17 mouse cellular contexts compared by ENCODE assay signal in the genomic region with DNA sequence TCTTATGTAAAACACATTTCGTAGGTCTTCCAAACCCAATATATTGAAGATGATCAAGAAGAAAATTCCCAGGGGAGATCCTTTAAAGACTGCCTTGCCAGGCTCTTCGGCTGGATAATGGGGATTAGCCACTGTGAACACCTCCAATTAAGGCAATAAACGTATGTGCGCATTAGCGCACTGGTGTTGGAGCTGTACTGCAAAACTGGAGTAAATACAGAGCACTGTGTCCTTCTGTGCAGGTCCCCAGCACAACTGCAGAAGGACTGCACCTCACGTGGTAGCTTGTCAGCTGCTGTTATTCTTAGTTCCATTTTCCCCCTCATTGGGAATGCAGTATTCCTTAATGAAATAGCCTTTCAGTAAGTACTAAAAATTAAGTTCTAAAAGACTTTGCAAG.
DNase-seq lines count a peak whose midpoint lies in the region; ATAC-seq and TF ChIP-seq lines count a peak whose summit lies in the region.
"Had no signal": no experiment of that assay in that cellular context is flagged by ENCODE, and none has a peak within 500 bp of the region (broad histone marks: within the 10 kb centered on the region; RNA-seq: fewer than 3 reads in every experiment).

No protein-coding gene starts in this region.

- peak; percentile 60; the same call in 1 of the 2 replicates for ATAC-seq in forebrain, embryonic 12.5 days (ENCODE audit: low FRiP score)
- no peak for ATAC-seq in forebrain, embryonic 15.5 days (replicated peaks)
- ATAC-seq: forebrain, embryonic 13.5 days had no signal

- no peak for TF ChIP-seq CTCF in layer of hippocampus, adult 2 months (conservative IDR thresholded peaks at IDR 0.05)
- TF ChIP-seq CTCF in brain, embryonic 14.5 days (IDR thresholded peaks at IDR 0.05; ENCODE audit: borderline replicate concordance, extremely low read depth, insufficient read depth, insufficient read length), result no peak

- DNase-seq in layer of hippocampus, adult 2 months (ENCODE audit: low spot score in 2 of 2), result no peak
- no peak for DNase-seq in layer of hippocampus, postnatal 36 days
- peak; percentile 37 for DNase-seq in brain, embryonic 14.5 days (ENCODE audit: low read depth)
- DNase-seq in kidney, adult 9 months, result no peak
- DNase-seq: adrenal gland, adult 2 months; adrenal gland, postnatal 10 days; adrenal gland, postnatal 25 days; cerebellum, adult 11-12 months; cerebellum, adult 2 months; cerebellum, adult 9-10 months; cerebellum, postnatal 10 days; cerebellum, postnatal 25 days had no signal

- no peaks in the 10 kb centered on the region for H3K4me1 ChIP-seq in forebrain, embryonic 12.5 days
- H3K4me1 ChIP-seq in forebrain, embryonic 15.5 days, result peaks cover 4% of the 10 kb centered on the region; the same call in 1 of the 2 replicates
- H3K4me1 ChIP-seq: embryonic facial prominence, embryonic 10.5 days; embryonic facial prominence, embryonic 12.5 days; forebrain, embryonic 13.5 days had no signal

- H3K27ac ChIP-seq in forebrain, embryonic 12.5 days, result no peak overlapping the region
- no peak overlapping the region for H3K27ac ChIP-seq in forebrain, embryonic 15.5 days (replicated peaks)
- peak overlapping the region; percentile 73; the same call in 1 of the 2 replicates for H3K27ac ChIP-seq in layer of hippocampus, adult 2 months
- H3K27ac ChIP-seq: embryonic facial prominence, embryonic 10.5 days; embryonic facial prominence, embryonic 12.5 days; forebrain, embryonic 13.5 days had no signal

- 51% methylated on average over 6 of the region's 6 CpGs for WGBS in forebrain, embryonic 12.5 days
- 36% methylated on average over 6 of the region's 6 CpGs for WGBS in forebrain, embryonic 15.5 days

- no peaks in the 10 kb centered on the region for H3K36me3 ChIP-seq in forebrain, embryonic 12.5 days (replicated peaks)
- no peaks in the 10 kb centered on the region for H3K36me3 ChIP-seq in forebrain, embryonic 15.5 days
- H3K36me3 ChIP-seq: embryonic facial prominence, embryonic 10.5 days; embryonic facial prominence, embryonic 12.5 days had no signal

- H3K9ac ChIP-seq in forebrain, embryonic 12.5 days, result no peak overlapping the region
- no peak overlapping the region for H3K9ac ChIP-seq in forebrain, embryonic 15.5 days (replicated peaks)
- H3K9ac ChIP-seq: embryonic facial prominence, embryonic 12.5 days; forebrain, embryonic 13.5 days had no signal

- H3K4me2 ChIP-seq in forebrain, embryonic 12.5 days, result no peak overlapping the region
- H3K4me2 ChIP-seq in forebrain, embryonic 15.5 days (replicated peaks), result no peak overlapping the region
- H3K4me2 ChIP-seq: embryonic facial prominence, embryonic 12.5 days; forebrain, embryonic 13.5 days had no signal

- no peak overlapping the region for H3K4me3 ChIP-seq in forebrain, embryonic 12.5 days (replicated peaks)
- no peak overlapping the region for H3K4me3 ChIP-seq in forebrain, embryonic 15.5 days
- H3K4me3 ChIP-seq in layer of hippocampus, adult 2 months, result no peak overlapping the region
- H3K4me3 ChIP-seq: embryonic facial prominence, embryonic 10.5 days; embryonic facial prominence, embryonic 12.5 days; forebrain, embryonic 13.5 days had no signal

- TF ChIP-seq POLR2A in brain, embryonic 14.5 days (IDR thresholded peaks at IDR 0.05; ENCODE audit: borderline replicate concordance, extremely low read depth, insufficient read depth, insufficient read length, poor library complexity, severe bottlenecking), result no peak

- H3K27me3 ChIP-seq in forebrain, embryonic 12.5 days, result no peaks in the 10 kb centered on the region
- no peaks in the 10 kb centered on the region for H3K27me3 ChIP-seq in forebrain, embryonic 15.5 days
- H3K27me3 ChIP-seq: embryonic facial prominence, embryonic 12.5 days; forebrain, embryonic 13.5 days had no signal

- H3K9me3 ChIP-seq in forebrain, embryonic 12.5 days, result no peaks in the 10 kb centered on the region
- H3K9me3 ChIP-seq in forebrain, embryonic 15.5 days, result no peaks in the 10 kb centered on the region
- H3K9me3 ChIP-seq: embryonic facial prominence, embryonic 10.5 days; embryonic facial prominence, embryonic 12.5 days; forebrain, embryonic 13.5 days had no signal
